Mouse (Mus musculus) ovary, adult 18-20 months (tissue): ENCODE measurements around the gene Mtif2.
"Not testable (repeated sequence)": the region's sequence is repeated elsewhere in the genome, so short reads cannot be mapped to it uniquely, and the experiment has no call there.

ENCODE experiments used
- DNase-seq: peaks from one replicate; pipeline ENCODE4 v3.0.0; 2022; ENCODE audit warnings: low spot score, mixed read lengths

Mtif2 gene

GRCm38 (mm10) chr11:29525988-29526794, at the start of gene Mtif2:
Mtif2 (plus strand) TSS chr11:29526408.
- peak; percentile 57 for DNase-seq

GRCm38 (mm10) chr11:29493135-29493534, 33.1 kb upstream of the Mtif2 start:
- DNase-seq, result no peak

- no peak for DNase-seq
These were observed 29.2 kb upstream of the Mtif2 start for GRCm38 (mm10) chr11:29496962-29497361.

- DNase-seq, result no peak
These were observed 22.0 kb upstream of the Mtif2 start for GRCm38 (mm10) chr11:29503948-29504893.

GRCm38 (mm10) chr11:29504899-29505625, 21.1 kb upstream of the Mtif2 start:
- DNase-seq, result no peak

- DNase-seq, result no peak
These were observed 16.8 kb upstream of the Mtif2 start for GRCm38 (mm10) chr11:29509421-29509820.

- DNase-seq, result no peak
These were observed 13.2 kb upstream of the Mtif2 start for GRCm38 (mm10) chr11:29512818-29513535.

- DNase-seq, result no peak
These were observed 11.9 kb upstream of the Mtif2 start for GRCm38 (mm10) chr11:29514325-29514681.

GRCm38 (mm10) chr11:29514682-29515412, 11.4 kb upstream of the Mtif2 start, which contains the start of gene Prorsd1:
Prorsd1 (minus strand) TSS chr11:29515033.
- DNase-seq, result peak; percentile 87

- no peak for DNase-seq
These were observed 12.0 kb downstream of the Mtif2 start for GRCm38 (mm10) chr11:29538201-29538600.

- no peak for DNase-seq
These were observed 18.2 kb downstream of the Mtif2 start for GRCm38 (mm10) chr11:29544225-29544945.

GRCm38 (mm10) chr11:29545150-29545752, 19.0 kb downstream of the Mtif2 start:
- DNase-seq, result not testable (repeated sequence)

- not testable (repeated sequence) for DNase-seq
These were observed 20.1 kb downstream of the Mtif2 start for GRCm38 (mm10) chr11:29546297-29546696.

GRCm38 (mm10) chr11:29546762-29547161, 20.6 kb downstream of the Mtif2 start:
- DNase-seq, result no peak

- DNase-seq, result no peak
These were observed 21.1 kb downstream of the Mtif2 start for GRCm38 (mm10) chr11:29547249-29547751.

GRCm38 (mm10) chr11:29547752-29548503, 21.7 kb downstream of the Mtif2 start, which contains the start of the genes Clhc1 and Rps27a:
Clhc1 (plus strand) TSS chr11:29547950.
Rps27a (minus strand) TSS chr11:29548109.
- peak; percentile 81 for DNase-seq

- DNase-seq, result no peak
These were observed 22.6 kb downstream of the Mtif2 start for GRCm38 (mm10) chr11:29548504-29549424.
